Mouse (Mus musculus) forebrain, embryonic 14.5 days (tissue): ENCODE measurements around the gene Fntb. TPM values are rescaled to one million over a fixed set of nuclear protein-coding genes. Genes with fewer than 3 reads are reported as not detected.
"Not testable (repeated sequence)": the region's sequence is repeated elsewhere in the genome, so short reads cannot be mapped to it uniquely, and the experiment has no call there.

ENCODE experiments used
- ATAC-seq: fragments of 200-750 bp; cut with Nextera tagmentation; 2 replicates; pipeline ENCODE4 v1.8.0; 2017; ENCODE audit warnings: mild to moderate bottlenecking, moderate library complexity
- DNase-seq: peaks from one replicate; pipeline ENCODE4 v3.0.0-alpha.2; 2015; ENCODE audit warnings: low spot score
- H3K27ac ChIP-seq: fragments of 300-500 bp; sonication (generic); 2 replicates; pipeline ENCODE4 v1.5.1; 2014; ENCODE audit warnings: low read depth, mild to moderate bottlenecking, control low read depth, low read length, moderate library complexity
- H3K27me3 ChIP-seq: fragments of 300-500 bp; sonication (generic); replicated peaks from 2 replicates; pipeline ENCODE4 v1.6.1; 2014; ENCODE audit warnings: low read length, control low read depth, mixed read lengths; ENCODE audit not compliant: control insufficient read depth, insufficient read depth
- H3K36me3 ChIP-seq: fragments of 300-500 bp; sonication (generic); 2 replicates; pipeline ENCODE4 v1.6.1; 2014; ENCODE audit warnings: low read length, control low read depth; ENCODE audit not compliant: control insufficient read depth, insufficient read depth
- H3K4me1 ChIP-seq: fragments of 300-500 bp; sonication (generic); 2 replicates; pipeline ENCODE4 v1.6.1; 2014; ENCODE audit warnings: antibody characterized with exemption, low read length, control low read depth; ENCODE audit not compliant: control insufficient read depth, insufficient read depth
- H3K4me2 ChIP-seq: fragments of 300-500 bp; sonication (generic); 2 replicates; pipeline ENCODE4 v1.6.1; 2014; ENCODE audit warnings: mild to moderate bottlenecking, control low read depth, low read length
- H3K4me3 ChIP-seq: fragments of 300-500 bp; sonication (generic); 2 replicates; pipeline ENCODE4 v1.5.1; 2014; ENCODE audit warnings: low read depth, low read length, control low read depth
- H3K9ac ChIP-seq: fragments of 300-500 bp; sonication (generic); 2 replicates; pipeline ENCODE4 v1.6.1; 2014; ENCODE audit warnings: mild to moderate bottlenecking, low read length, control low read depth, moderate library complexity
- H3K9me3 ChIP-seq: fragments of 300-500 bp; sonication (generic); replicated peaks from 2 replicates; pipeline ENCODE4 v1.6.1; 2016; ENCODE audit warnings: low read length, control low read depth, mixed read lengths; ENCODE audit not compliant: control insufficient read depth
- WGBS: fragments of 180-500 bp; shearing (Covaris S2); extraction: QIAGEN DNeasy Blood & Tissue Kit; methylation state at CpG from one replicate; pipeline ENCODE4 v1.1.7; 2014; 5-methylcytosine and 5-hydroxymethylcytosine counted together
- polyA plus RNA-seq: library from polyadenylated mRNA; unstranded; fragments of >200 nt; fragmentation: Nextera tagmentation; extraction: Ambion mirVana; gene quantifications from 2 replicates; pipeline ENCODE4 v1.2.1, GENCODE M21; 2014

Gene Fntb
- polyA plus RNA-seq, 1 experiment from 2014 or later = 39.0 TPM

GRCm38 (mm10) chr12:76858788-76859187, 93.4 kb downstream of the Fntb start:
- DNase-seq, ATAC-seq, H3K27ac ChIP-seq, H3K4me2 ChIP-seq, H3K9ac ChIP-seq, H3K4me3 ChIP-seq, H3K9me3 ChIP-seq, H3K4me1 ChIP-seq, H3K36me3 ChIP-seq, H3K27me3 ChIP-seq: not testable (repeated sequence)
- 89% methylated on average over 6 of the region's 6 CpGs for WGBS

GRCm38 (mm10) chr12:76863651-76864050, 98.3 kb downstream of the Fntb start:
- no peak overlapping the region for H3K4me2 ChIP-seq
- no peak overlapping the region for H3K27ac ChIP-seq
- 79% methylated on average over 11 of the region's 11 CpGs for WGBS
- no peak overlapping the region for H3K9ac ChIP-seq
- ATAC-seq (no peak), DNase-seq (no peak)
- no peak overlapping the region for H3K4me3 ChIP-seq
- H3K27me3 ChIP-seq = no peaks in the 10 kb centered on the region
- H3K9me3 ChIP-seq = no peaks in the 10 kb centered on the region
- no peaks in the 10 kb centered on the region for H3K4me1 ChIP-seq
- no peaks in the 10 kb centered on the region; the same call in 1 of the 2 replicates for H3K36me3 ChIP-seq

- H3K4me3 ChIP-seq = no peak overlapping the region
Measured at GRCm38 (mm10) chr12:76865266-76865665, 99.9 kb downstream of the Fntb start.

GRCm38 (mm10) chr12:76867586-76868280, 102.3 kb downstream of the Fntb start:
- Histone ChIP-seq H3K4me3 (no peak overlapping the region), H3K9me3 (no peaks in the 10 kb centered on the region), H3K9ac (no peak overlapping the region), H3K36me3 (no peaks in the 10 kb centered on the region; the same call in 1 of the 2 replicates), H3K27me3 (no peaks in the 10 kb centered on the region), H3K4me1 (no peaks in the 10 kb centered on the region), H3K4me2 (no peak overlapping the region), H3K27ac (no peak overlapping the region)
- ATAC-seq (no peak), DNase-seq (no peak)
- 58% methylated on average over 10 of the region's 10 CpGs for WGBS

More at GRCm38 (mm10) chr12:76865266-76865665, 99.9 kb downstream of the Fntb start:
- Histone ChIP-seq H3K9ac (no peak overlapping the region), H3K36me3 (no peaks in the 10 kb centered on the region; the same call in 1 of the 2 replicates), H3K4me1 (no peaks in the 10 kb centered on the region), H3K9me3 (no peaks in the 10 kb centered on the region), H3K4me2 (no peak overlapping the region), H3K27me3 (no peaks in the 10 kb centered on the region), H3K27ac (no peak overlapping the region)
- no peak for DNase-seq
- ATAC-seq = no peak
- 92% methylated on average over 13 of the region's 13 CpGs for WGBS

DNA sequence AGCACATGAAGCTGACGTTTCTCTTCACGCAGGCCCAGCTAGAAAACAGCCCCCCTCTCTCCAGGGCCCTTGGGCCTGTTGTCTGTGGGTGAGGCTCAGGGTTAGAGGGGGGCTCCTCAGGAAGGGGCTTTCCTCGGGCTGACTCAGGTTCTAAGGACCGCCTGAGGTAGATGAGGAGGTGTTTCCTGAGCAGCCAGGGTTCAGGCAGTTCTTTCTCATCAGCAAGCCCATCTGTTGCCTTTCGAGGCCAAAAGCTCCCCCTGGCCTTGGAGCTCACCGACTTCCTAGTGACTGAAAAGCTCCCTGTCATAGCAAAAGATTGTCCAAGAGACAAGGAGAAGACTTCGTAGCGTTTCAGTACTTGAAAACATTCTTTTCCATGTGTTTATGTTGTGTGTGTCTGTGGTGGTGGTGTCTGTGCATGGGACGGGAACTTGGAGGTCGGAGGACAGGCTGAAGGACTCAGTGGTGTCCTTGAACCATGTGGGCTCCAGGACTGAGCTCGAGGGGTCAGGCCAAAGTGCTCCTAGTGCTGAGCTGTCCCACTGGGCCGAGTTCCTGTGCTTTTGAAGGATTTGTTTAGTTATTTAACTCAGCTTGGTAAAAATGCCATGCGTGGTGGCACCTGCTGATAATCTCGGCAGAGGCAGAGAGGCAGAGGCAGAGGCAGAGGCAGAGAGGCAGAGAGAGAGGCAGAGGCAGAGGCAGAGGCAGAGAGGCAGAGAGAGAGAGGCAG, 103.2 kb downstream of the Fntb start:
- no peaks in the 10 kb centered on the region for H3K9me3 ChIP-seq
- ATAC-seq (no peak), DNase-seq (no peak)
- 73% methylated on average over 14 of the region's 14 CpGs for WGBS
- H3K36me3 ChIP-seq = no peaks in the 10 kb centered on the region; the same call in 1 of the 2 replicates
- no peaks in the 10 kb centered on the region for H3K4me1 ChIP-seq
- H3K27ac ChIP-seq = no peak overlapping the region
- no peak overlapping the region for H3K9ac ChIP-seq
- H3K4me2 ChIP-seq = no peak overlapping the region
- H3K4me3 ChIP-seq = no peak overlapping the region
- no peaks in the 10 kb centered on the region for H3K27me3 ChIP-seq

DNA sequence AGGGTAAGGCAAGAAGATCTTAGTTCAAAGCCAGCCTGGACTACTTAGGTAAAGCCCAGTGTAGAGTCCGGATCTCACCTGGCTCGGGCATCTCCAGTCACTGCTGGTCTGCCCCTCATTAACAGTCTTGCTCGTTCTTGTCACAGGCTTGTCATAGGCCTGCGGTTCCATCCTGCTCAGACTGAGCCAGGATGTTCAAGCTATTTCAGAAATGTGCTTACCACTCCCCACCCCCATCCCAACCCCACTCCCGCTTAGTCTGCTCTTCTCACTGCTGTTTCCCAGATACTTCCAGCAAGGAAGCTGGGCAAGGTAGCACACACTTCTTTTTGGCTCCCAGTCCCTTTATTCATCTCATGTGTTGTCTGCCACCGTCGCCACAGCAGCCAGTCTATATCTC, 104.2 kb downstream of the Fntb start:
- no peaks in the 10 kb centered on the region; the same call in 1 of the 2 replicates for H3K36me3 ChIP-seq
- ATAC-seq (no peak), DNase-seq (no peak)
- no peak overlapping the region for H3K4me2 ChIP-seq
- H3K9me3 ChIP-seq = no peaks in the 10 kb centered on the region
- no peaks in the 10 kb centered on the region for H3K27me3 ChIP-seq
- H3K4me1 ChIP-seq = no peaks in the 10 kb centered on the region
- H3K9ac ChIP-seq = no peak overlapping the region
- H3K4me3 ChIP-seq = no peak overlapping the region
- H3K27ac ChIP-seq = no peak overlapping the region
- WGBS = 90% methylated on average over 7 of the region's 7 CpGs

DNA sequence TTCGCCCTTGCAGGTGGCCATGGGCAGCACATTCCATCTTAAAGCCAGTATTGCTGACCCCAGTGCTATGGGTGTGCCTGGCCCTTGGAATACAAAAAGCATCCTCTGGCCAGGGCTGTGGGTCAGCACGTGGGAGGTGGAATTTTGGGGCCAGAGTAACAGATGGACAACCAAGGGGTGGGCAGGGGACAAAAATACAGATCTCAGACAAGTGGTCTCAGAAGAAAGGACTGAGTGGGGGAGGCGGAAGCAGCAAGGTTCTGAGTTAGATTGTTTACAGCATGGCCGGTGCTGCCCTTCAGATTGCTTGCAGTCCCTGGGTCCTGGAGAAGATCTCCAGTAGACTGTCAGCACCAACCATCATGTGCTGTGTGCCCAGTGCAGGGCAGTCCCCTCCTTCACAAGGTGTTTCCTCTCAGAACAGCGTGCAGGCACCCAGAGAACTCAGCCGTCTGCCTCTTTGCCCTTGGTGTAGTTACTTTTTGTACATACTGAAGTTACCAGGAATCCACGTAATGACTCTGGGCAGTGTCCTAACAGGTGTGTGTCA, 107.5 kb downstream of the Fntb start:
- Histone ChIP-seq H3K4me3 (no peak overlapping the region), H3K4me2 (no peak overlapping the region), H3K27ac (no peak overlapping the region), H3K9ac (no peak overlapping the region), H3K9me3 (no peaks in the 10 kb centered on the region), H3K27me3 (no peaks in the 10 kb centered on the region), H3K36me3 (peaks cover 9% of the 10 kb centered on the region), H3K4me1 (no peaks in the 10 kb centered on the region)
- 88% methylated on average over 7 of the region's 7 CpGs for WGBS
- ATAC-seq = no peak
- DNase-seq = no peak

GRCm38 (mm10) chr12:76874826-76875225, 109.4 kb downstream of the Fntb start:
- DNase-seq (no peak), ATAC-seq (no peak)
- Histone ChIP-seq H3K4me1 (no peaks in the 10 kb centered on the region), H3K4me3 (no peak overlapping the region), H3K9ac (no peak overlapping the region), H3K4me2 (no peak overlapping the region), H3K36me3 (peaks cover 9% of the 10 kb centered on the region), H3K27ac (no peak overlapping the region), H3K9me3 (no peaks in the 10 kb centered on the region), H3K27me3 (no peaks in the 10 kb centered on the region)
- WGBS = 48% methylated on average over 9 of the region's 9 CpGs

DNA sequence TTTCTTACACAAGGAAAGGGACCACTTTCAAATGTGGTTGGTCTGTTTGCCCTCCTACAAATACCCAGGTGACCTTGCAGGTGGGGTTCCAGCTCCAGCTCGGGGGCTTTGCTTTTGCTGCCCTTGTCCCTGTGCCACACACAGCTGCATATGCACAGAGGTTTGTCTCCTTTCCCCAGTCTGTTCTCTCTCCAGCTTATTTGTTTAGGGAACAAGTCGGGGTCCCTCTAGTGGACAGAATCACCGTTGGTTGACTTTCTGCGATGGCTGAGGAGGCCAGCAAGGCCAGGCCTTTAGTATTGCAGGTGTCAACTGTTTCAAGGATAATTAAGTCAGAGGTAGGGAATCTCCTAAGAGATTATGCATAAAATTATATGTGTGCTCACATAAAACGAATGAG, 113.9 kb downstream of the Fntb start:
- Histone ChIP-seq H3K36me3 (peaks cover 9% of the 10 kb centered on the region; the same call in 1 of the 2 replicates), H3K4me1 (no peaks in the 10 kb centered on the region), H3K9me3 (no peaks in the 10 kb centered on the region), H3K4me3 (no peak overlapping the region), H3K4me2 (no peak overlapping the region), H3K9ac (no peak overlapping the region), H3K27ac (no peak overlapping the region), H3K27me3 (no peaks in the 10 kb centered on the region)
- WGBS = 9% methylated on average over 5 of the region's 5 CpGs
- no peak for ATAC-seq
- peak; percentile 64 for DNase-seq
